Mouse (Mus musculus) intestine, embryonic 16.5 days (tissue): Measurements from ENCODE around the gene Ccdc88c. TPM values are rescaled to one million over a fixed set of nuclear protein-coding genes. Genes with fewer than 3 reads are reported as not detected.

Source experiments
- ATAC-seq: fragments of 200-750 bp; cut with Nextera tagmentation; 2 replicates; pipeline ENCODE4 v1.8.0; 2017; ENCODE audit warnings: moderate TSS enrichment, moderate library complexity
- H3K27ac ChIP-seq: fragments of 300-500 bp; sonication (generic); 2 replicates; pipeline ENCODE4 v1.5.1; 2014; ENCODE audit warnings: mild to moderate bottlenecking, low read length
- H3K27me3 ChIP-seq: fragments of 300-500 bp; sonication (generic); replicated peaks from 2 replicates; pipeline ENCODE4 v1.6.1; 2014; ENCODE audit warnings: low read length, control low read depth, mixed read lengths; ENCODE audit not compliant: control insufficient read depth, insufficient read depth
- H3K36me3 ChIP-seq: fragments of 300-500 bp; sonication (generic); 2 replicates; pipeline ENCODE4 v1.6.1; 2014; ENCODE audit warnings: low read length, control low read depth; ENCODE audit not compliant: control insufficient read depth, insufficient read depth
- H3K4me1 ChIP-seq: fragments of 300-500 bp; sonication (generic); 2 replicates; pipeline ENCODE4 v1.6.1; 2014; ENCODE audit warnings: low read length, control low read depth, mixed read lengths; ENCODE audit not compliant: control insufficient read depth, insufficient read depth
- H3K4me2 ChIP-seq: fragments of 300-500 bp; sonication (generic); 2 replicates; pipeline ENCODE4 v1.6.1; 2014; ENCODE audit warnings: low read depth, low read length, control low read depth
- H3K4me3 ChIP-seq: fragments of 300-500 bp; sonication (generic); 2 replicates; pipeline ENCODE4 v1.5.1; 2014; ENCODE audit warnings: mild to moderate bottlenecking, low read length
- H3K9ac ChIP-seq: fragments of 300-500 bp; sonication (generic); 2 replicates; pipeline ENCODE4 v1.6.1; 2014; ENCODE audit warnings: low read depth, low read length
- H3K9me3 ChIP-seq: fragments of 300-500 bp; sonication (generic); 2 replicates; pipeline ENCODE4 v1.6.1; 2016; ENCODE audit warnings: low read length, control low read depth; ENCODE audit not compliant: control insufficient read depth
- WGBS: fragments of 180-500 bp; shearing (Covaris S2); extraction: QIAGEN DNeasy Blood & Tissue Kit; methylation state at CpG from one replicate; pipeline ENCODE4 v1.1.7; 2014; 5-methylcytosine and 5-hydroxymethylcytosine counted together
- polyA plus RNA-seq: library from polyadenylated mRNA; unstranded; fragments of >200 nt; fragmentation: Nextera tagmentation; extraction: Ambion mirVana; gene quantifications from 2 replicates; pipeline ENCODE4 v1.2.1, GENCODE M21; 2015

Ccdc88c gene
- polyA plus RNA-seq, 1 experiment from 2014 or later: 13.1 TPM

GRCm38 (mm10) chr12:100985050-100985792, 43.6 kb downstream of the Ccdc88c start:
- no peaks in the 10 kb centered on the region for H3K9me3 ChIP-seq
- no peak overlapping the region for H3K9ac ChIP-seq
- 60% methylated on average over 10 of the region's 10 CpGs for WGBS
- H3K27ac ChIP-seq: 0 out of 2 replicates have a peak overlapping the region, but pooled peaks have one; percentile 23
- peaks cover 22% of the 10 kb centered on the region for H3K4me1 ChIP-seq
- no peak overlapping the region for H3K4me2 ChIP-seq
- H3K4me3 ChIP-seq: no peak overlapping the region
- no peaks in the 10 kb centered on the region for H3K27me3 ChIP-seq
- no peaks in the 10 kb centered on the region for H3K36me3 ChIP-seq
- ATAC-seq: no peak

GRCm38 (mm10) chr12:100983565-100983964, 45.3 kb downstream of the Ccdc88c start:
- Histone ChIP-seq H3K27ac (no peak overlapping the region), H3K27me3 (no peaks in the 10 kb centered on the region), H3K9me3 (no peaks in the 10 kb centered on the region), H3K36me3 (no peaks in the 10 kb centered on the region), H3K4me1 (peaks cover 22% of the 10 kb centered on the region), H3K9ac (no peak overlapping the region), H3K4me3 (no peak overlapping the region), H3K4me2 (no peak overlapping the region)
- 82% methylated on average over 11 of the region's 11 CpGs for WGBS
- no peak for ATAC-seq

- peaks cover 24% of the 10 kb centered on the region for H3K4me1 ChIP-seq
- H3K36me3 ChIP-seq: 0 out of 2 replicates have a peak, but pooled peaks cover 2% of the 10 kb centered on the region
- WGBS: 56% methylated on average over 8 of the region's 8 CpGs
- no peaks in the 10 kb centered on the region for H3K27me3 ChIP-seq
- H3K27ac ChIP-seq: no peak overlapping the region
- no peaks in the 10 kb centered on the region for H3K9me3 ChIP-seq
- H3K4me3 ChIP-seq: no peak overlapping the region
- no peak overlapping the region for H3K4me2 ChIP-seq
- peak; percentile 65 for ATAC-seq
- no peak overlapping the region for H3K9ac ChIP-seq
Measured at GRCm38 (mm10) chr12:100982217-100982616, 46.6 kb downstream of the Ccdc88c start.

- 0 out of 2 replicates have a peak, but pooled peaks cover 2% of the 10 kb centered on the region for H3K36me3 ChIP-seq
- no peak overlapping the region for H3K9ac ChIP-seq
- H3K4me1 ChIP-seq: peaks cover 20% of the 10 kb centered on the region
- no peak overlapping the region for H3K4me2 ChIP-seq
- ATAC-seq: 0 out of 2 replicates have a peak, but pooled peaks have one; percentile 11
- 50% methylated on average over 9 of the region's 9 CpGs for WGBS
- no peak overlapping the region for H3K4me3 ChIP-seq
- no peaks in the 10 kb centered on the region for H3K9me3 ChIP-seq
- H3K27ac ChIP-seq: peak overlapping the region; percentile 60; the same call in 1 of the 2 replicates
- no peaks in the 10 kb centered on the region for H3K27me3 ChIP-seq
Measured at GRCm38 (mm10) chr12:100980551-100981008, 48.3 kb downstream of the Ccdc88c start.

- Histone ChIP-seq H3K4me2 (no peak overlapping the region), H3K9me3 (no peaks in the 10 kb centered on the region), H3K27me3 (no peaks in the 10 kb centered on the region), H3K9ac (no peak overlapping the region), H3K4me3 (no peak overlapping the region), H3K4me1 (peaks cover 20% of the 10 kb centered on the region), H3K36me3 (0 out of 2 replicates have a peak, but pooled peaks cover 2% of the 10 kb centered on the region), H3K27ac (peak overlapping the region; percentile 48; the same call in 1 of the 2 replicates)
- ATAC-seq: no peak
- WGBS: 83% methylated on average over 5 of the region's 5 CpGs
Measured at GRCm38 (mm10) chr12:100979616-100980015, 49.2 kb downstream of the Ccdc88c start.

- no peaks in the 10 kb centered on the region for H3K27me3 ChIP-seq
- ATAC-seq: no peak
- H3K4me1 ChIP-seq: peaks cover 20% of the 10 kb centered on the region
- 61% methylated on average over 15 of the region's 15 CpGs for WGBS
- no peak overlapping the region for H3K9ac ChIP-seq
- H3K4me2 ChIP-seq: no peak overlapping the region
- H3K4me3 ChIP-seq: no peak overlapping the region
- no peak overlapping the region for H3K27ac ChIP-seq
- no peaks in the 10 kb centered on the region for H3K9me3 ChIP-seq
- H3K36me3 ChIP-seq: 0 out of 2 replicates have a peak, but pooled peaks cover 2% of the 10 kb centered on the region
Measured at GRCm38 (mm10) chr12:100977958-100978725, 50.7 kb downstream of the Ccdc88c start.

GRCm38 (mm10) chr12:100977551-100977950, 51.3 kb downstream of the Ccdc88c start:
- H3K27ac ChIP-seq: no peak overlapping the region
- peaks cover 18% of the 10 kb centered on the region for H3K4me1 ChIP-seq
- H3K4me3 ChIP-seq: no peak overlapping the region
- no peak for ATAC-seq
- H3K27me3 ChIP-seq: no peaks in the 10 kb centered on the region
- no peak overlapping the region for H3K9ac ChIP-seq
- no peak overlapping the region for H3K4me2 ChIP-seq
- H3K36me3 ChIP-seq: 0 out of 2 replicates have a peak, but pooled peaks cover 2% of the 10 kb centered on the region
- no peaks in the 10 kb centered on the region for H3K9me3 ChIP-seq

GRCm38 (mm10) chr12:100969808-100970207, 59.0 kb downstream of the Ccdc88c start:
- ATAC-seq: no peak
- H3K27me3 ChIP-seq: no peaks in the 10 kb centered on the region
- H3K9ac ChIP-seq: no peak overlapping the region
- H3K4me3 ChIP-seq: no peak overlapping the region
- no peak overlapping the region for H3K27ac ChIP-seq
- H3K9me3 ChIP-seq: no peaks in the 10 kb centered on the region
- no peak overlapping the region for H3K4me2 ChIP-seq
- 47% methylated on average over 7 of the region's 7 CpGs for WGBS
- H3K4me1 ChIP-seq: no peaks in the 10 kb centered on the region
- no peaks in the 10 kb centered on the region for H3K36me3 ChIP-seq

- no peak for ATAC-seq
- Histone ChIP-seq H3K9me3 (no peaks in the 10 kb centered on the region), H3K4me3 (no peak overlapping the region), H3K4me1 (no peaks in the 10 kb centered on the region), H3K27me3 (no peaks in the 10 kb centered on the region), H3K4me2 (no peak overlapping the region), H3K36me3 (no peaks in the 10 kb centered on the region), H3K27ac (no peak overlapping the region), H3K9ac (no peak overlapping the region)
- 86% methylated on average over 12 of the region's 12 CpGs for WGBS
Measured at GRCm38 (mm10) chr12:100967383-100967782, 61.5 kb downstream of the Ccdc88c start.
